Mouse (Mus musculus) liver, postnatal 0 days (tissue): ENCODE data around the gene Dnmt1. TPM values are rescaled to one million over a fixed set of nuclear protein-coding genes. Genes with fewer than 3 reads are reported as not detected.

Experiments used
- ATAC-seq: fragments of 200-750 bp; cut with Nextera tagmentation; 2 replicates; pipeline ENCODE4 v1.8.0; 2017; ENCODE audit warnings: mild to moderate bottlenecking, moderate library complexity
- DNase-seq: peaks from one replicate; pipeline ENCODE4 v3.0.0-alpha.2; 2016
- H3K27ac ChIP-seq: fragments of 300-500 bp; sonication (generic); 2 replicates; pipeline ENCODE4 v1.5.1; 2014; ENCODE audit warnings: antibody characterized with exemption, moderate library complexity, mild to moderate bottlenecking, low read depth
- H3K27me3 ChIP-seq: fragments of 300-500 bp; sonication (generic); 2 replicates; pipeline ENCODE4 v1.6.1; 2014; ENCODE audit warnings: low read length, control low read depth, mixed read lengths; ENCODE audit not compliant: insufficient read depth
- H3K36me3 ChIP-seq: fragments of 300-500 bp; sonication (generic); replicated peaks from 2 replicates; pipeline ENCODE4 v1.6.1; 2014; ENCODE audit warnings: mild to moderate bottlenecking, control low read depth, low read length, moderate library complexity, mixed read lengths; ENCODE audit not compliant: insufficient read depth
- H3K4me1 ChIP-seq: fragments of 300-500 bp; sonication (generic); 2 replicates; pipeline ENCODE4 v1.6.1; 2014; ENCODE audit warnings: antibody characterized with exemption, mild to moderate bottlenecking, control low read depth; ENCODE audit not compliant: insufficient read depth
- H3K4me2 ChIP-seq: fragments of 300-500 bp; sonication (generic); 2 replicates; pipeline ENCODE4 v1.6.1; 2014; ENCODE audit warnings: low read depth, mild to moderate bottlenecking, low read length, moderate library complexity, mixed read lengths
- H3K4me3 ChIP-seq: fragments of 300-500 bp; sonication (generic); 2 replicates; pipeline ENCODE4 v1.5.1; 2014; ENCODE audit warnings: low read depth, low read length
- H3K9ac ChIP-seq: fragments of 300-500 bp; sonication (generic); replicated peaks from 2 replicates; pipeline ENCODE4 v1.6.1; 2014; ENCODE audit warnings: mild to moderate bottlenecking, moderate library complexity
- H3K9me3 ChIP-seq: fragments of 300-500 bp; sonication (generic); 2 replicates; pipeline ENCODE4 v1.6.1; 2016; ENCODE audit warnings: mild to moderate bottlenecking, control low read depth, low read length, mixed read lengths
- CTCF ChIP-seq: sonication (generic); IDR thresholded peaks from 2 replicates; pipeline ENCODE4 v1.5.1; 2016; ENCODE audit warnings: antibody characterized with exemption, low read depth
- EP300 ChIP-seq: IDR thresholded peaks from 2 replicates; pipeline ENCODE4 v1.6.1; 2016; ENCODE audit warnings: antibody characterized with exemption, low read depth, mild to moderate bottlenecking
- WGBS: fragments of 180-500 bp; shearing (Covaris S2); extraction: QIAGEN DNeasy Blood & Tissue Kit; methylation state at CpG from one replicate; pipeline ENCODE4 v1.1.7; 2014; ENCODE audit not compliant: insufficient replicate concordance; 5-methylcytosine and 5-hydroxymethylcytosine counted together
- polyA plus RNA-seq: library from polyadenylated mRNA; unstranded; fragments of >200 nt; fragmentation: Nextera tagmentation; extraction: Ambion mirVana; gene quantifications from 2 replicates; pipeline ENCODE4 v1.2.1, GENCODE M21; 2015

The Dnmt1 gene
- polyA plus RNA-seq, 1 experiment from 2014 or later, result 24.5 TPM

DNA sequence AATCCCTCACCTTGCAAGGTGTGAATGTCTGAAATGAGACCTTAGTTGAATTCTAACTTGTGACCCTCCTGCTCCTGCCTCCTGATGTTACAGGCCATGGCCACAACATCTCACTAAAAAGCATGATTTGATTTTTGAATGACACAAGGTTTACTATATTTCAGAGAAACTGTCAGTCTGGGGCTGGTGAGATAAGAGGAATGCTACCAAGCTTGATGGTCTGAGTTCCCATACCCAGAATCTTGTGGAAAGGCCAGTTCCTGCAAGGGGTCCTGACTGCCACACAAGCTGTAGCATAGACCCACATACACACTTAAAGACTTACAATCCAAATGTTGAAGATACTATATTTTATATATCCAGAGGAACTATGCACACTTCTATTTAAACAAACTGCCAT, 9.3 kb downstream of the Dnmt1 start:
- ATAC-seq (no peak), DNase-seq (no peak)
- Histone ChIP-seq H3K27ac (no peak overlapping the region), H3K36me3 (peaks cover 3% of the 10 kb centered on the region; the same call in 1 of the 2 replicates), H3K4me1 (peaks cover 14% of the 10 kb centered on the region), H3K9me3 (no peaks in the 10 kb centered on the region), H3K4me2 (peak overlapping the region; percentile 96), H3K9ac (peak overlapping the region; percentile 91), H3K27me3 (no peaks in the 10 kb centered on the region), H3K4me3 (no peak overlapping the region)
- TF ChIP-seq CTCF (no peak), EP300 (no peak)

DNA sequence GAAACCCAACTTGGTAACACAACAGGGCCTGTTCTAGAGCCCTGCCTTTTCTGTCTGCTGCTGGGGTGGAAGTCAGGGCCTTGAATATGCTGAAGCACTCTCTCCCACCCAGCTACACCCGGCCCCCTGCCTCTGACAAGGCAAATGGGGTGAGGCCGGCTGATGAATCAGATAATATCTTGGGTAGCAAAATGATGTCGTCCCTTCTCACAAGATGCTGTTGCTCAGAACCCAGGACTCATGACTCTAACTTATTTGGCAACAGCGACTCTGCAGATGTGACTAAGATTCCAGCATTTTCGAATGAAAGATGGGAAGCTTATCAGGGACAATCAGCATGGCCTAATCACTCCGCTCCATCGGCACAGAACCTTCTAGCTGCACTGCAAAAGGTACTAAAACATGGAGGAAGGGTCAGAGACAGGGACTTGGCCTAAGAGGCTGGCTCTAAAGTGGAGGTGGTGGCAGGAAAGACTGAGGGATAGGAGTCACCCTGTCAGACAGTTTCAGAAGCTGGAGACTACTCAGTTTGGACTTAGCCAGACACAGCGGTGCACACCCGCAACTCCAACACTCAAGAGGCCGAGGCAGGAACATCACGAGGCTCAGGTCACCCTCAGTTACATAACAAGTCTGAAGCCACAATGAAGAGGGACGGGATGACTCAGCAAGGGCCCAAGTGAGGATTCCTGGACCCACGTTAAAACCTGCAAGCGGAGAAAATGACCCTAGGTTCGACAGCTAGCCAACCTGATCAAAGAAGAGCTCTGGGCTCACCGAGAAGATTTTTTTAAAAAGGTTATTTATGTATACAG, 13.4 kb downstream of the Dnmt1 start:
- Histone ChIP-seq H3K9me3 (no peaks in the 10 kb centered on the region), H3K4me3 (no peak overlapping the region), H3K4me2 (peak overlapping the region; percentile 23; the same call in 1 of the 2 replicates), H3K36me3 (peaks cover 10% of the 10 kb centered on the region), H3K9ac (no peak overlapping the region), H3K27me3 (no peaks in the 10 kb centered on the region), H3K4me1 (peaks cover 14% of the 10 kb centered on the region), H3K27ac (peak overlapping the region; percentile 34; the same call in 1 of the 2 replicates)
- DNase-seq, result no peak
- WGBS, result 62% methylated on average over 16 of the region's 16 CpGs
- no peak for ATAC-seq
- TF ChIP-seq EP300 (no peak), CTCF (no peak)

DNA sequence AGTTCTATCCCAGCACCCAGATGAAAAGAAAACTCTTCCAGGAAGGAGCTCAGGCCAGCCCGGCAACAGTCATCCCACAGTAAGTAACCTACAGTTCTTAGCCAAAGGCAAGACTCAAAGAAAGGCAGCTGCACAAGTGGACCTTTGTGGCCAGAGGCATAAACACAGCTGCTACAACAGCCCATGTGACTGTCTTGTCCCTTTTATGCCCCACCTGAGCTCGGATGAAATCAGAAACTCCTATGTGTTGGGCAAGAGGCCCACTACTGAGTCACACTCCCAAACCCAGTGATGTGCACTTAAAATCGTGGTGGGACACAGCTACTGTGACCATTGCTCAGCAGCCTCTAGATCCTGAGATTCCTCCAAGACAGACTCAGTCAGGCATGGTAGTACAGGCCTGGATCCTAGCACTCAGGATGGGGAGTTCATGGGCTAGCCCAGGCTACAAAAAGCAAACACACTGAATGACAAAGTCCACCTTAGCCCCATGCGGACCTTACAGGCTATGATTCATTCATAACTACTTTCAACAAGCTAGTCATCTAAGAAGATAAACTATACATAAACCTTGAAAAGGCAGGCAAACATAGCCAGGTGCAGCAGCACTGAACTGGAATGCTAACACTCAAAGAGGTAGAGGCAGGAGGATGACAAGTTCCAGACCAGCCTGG, 14.9 kb downstream of the Dnmt1 start:
- ATAC-seq, result no peak
- Histone ChIP-seq H3K4me2 (no peak overlapping the region), H3K4me1 (peaks cover 8% of the 10 kb centered on the region), H3K9me3 (no peaks in the 10 kb centered on the region), H3K27ac (no peak overlapping the region), H3K36me3 (peaks cover 25% of the 10 kb centered on the region), H3K27me3 (no peaks in the 10 kb centered on the region), H3K4me3 (no peak overlapping the region), H3K9ac (no peak overlapping the region)
- WGBS, result 64% methylated on average over 4 of the region's 4 CpGs
- TF ChIP-seq EP300 (no peak), CTCF (no peak)
- DNase-seq, result no peak

DNA sequence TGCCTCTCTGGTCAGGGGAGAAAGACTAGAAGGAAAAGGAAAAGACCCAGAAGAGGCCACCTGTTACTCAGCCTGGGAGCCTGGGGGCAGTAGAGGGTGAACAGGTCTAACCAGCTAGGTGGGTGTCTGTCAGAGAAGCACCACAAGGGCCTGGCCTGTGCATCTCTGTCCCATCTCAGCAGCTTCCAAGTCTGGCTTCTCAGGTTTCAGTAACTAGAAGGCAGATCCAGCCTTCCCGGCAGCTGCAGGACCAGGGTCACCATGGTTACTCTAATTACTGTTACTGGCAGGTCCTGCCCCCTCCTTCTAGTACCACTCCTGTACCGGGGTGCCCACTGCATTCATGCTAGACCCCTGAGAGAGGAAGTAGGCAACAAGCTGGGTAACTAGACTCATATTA, 15.8 kb downstream of the Dnmt1 start:
- DNase-seq (no peak), ATAC-seq (no peak)
- 67% methylated on average over 2 of the region's 2 CpGs for WGBS
- TF ChIP-seq CTCF (no peak), EP300 (no peak)
- no peak overlapping the region for H3K4me2 ChIP-seq
- H3K4me1 ChIP-seq, result peaks cover 8% of the 10 kb centered on the region
- H3K27ac ChIP-seq, result no peak overlapping the region
- H3K36me3 ChIP-seq, result peaks cover 34% of the 10 kb centered on the region
- H3K27me3 ChIP-seq, result no peaks in the 10 kb centered on the region
- H3K9me3 ChIP-seq, result no peaks in the 10 kb centered on the region
- no peak overlapping the region for H3K9ac ChIP-seq
- H3K4me3 ChIP-seq, result no peak overlapping the region

DNA sequence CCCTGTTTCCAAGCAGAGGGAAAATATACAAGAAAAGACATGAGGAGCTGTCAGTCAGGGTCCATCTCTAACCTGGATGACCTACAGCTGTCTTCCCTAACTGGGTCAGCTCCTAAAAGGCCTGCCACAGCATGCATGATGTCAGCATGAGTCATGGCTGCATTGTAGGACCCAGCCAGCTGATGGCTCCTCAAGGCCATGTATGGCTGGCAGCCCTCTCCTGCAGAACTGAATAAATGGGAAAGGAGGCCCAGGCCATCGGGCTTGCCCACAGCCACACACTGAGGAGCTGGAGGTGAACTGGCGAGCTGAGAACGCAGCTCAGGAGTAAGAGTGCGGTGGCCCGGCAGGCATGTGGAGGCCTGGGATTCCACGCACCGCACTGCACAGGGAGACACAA, 16.3 kb downstream of the Dnmt1 start:
- no peak overlapping the region for H3K27ac ChIP-seq
- H3K9ac ChIP-seq, result no peak overlapping the region
- WGBS, result 90% methylated on average over 7 of the region's 7 CpGs
- H3K9me3 ChIP-seq, result no peaks in the 10 kb centered on the region
- no peak for DNase-seq
- H3K27me3 ChIP-seq, result no peaks in the 10 kb centered on the region
- peaks cover 8% of the 10 kb centered on the region for H3K4me1 ChIP-seq
- ATAC-seq, result no peak
- no peak overlapping the region for H3K4me2 ChIP-seq
- TF ChIP-seq CTCF (no peak), EP300 (no peak)
- peaks cover 39% of the 10 kb centered on the region for H3K36me3 ChIP-seq
- no peak overlapping the region for H3K4me3 ChIP-seq

DNA sequence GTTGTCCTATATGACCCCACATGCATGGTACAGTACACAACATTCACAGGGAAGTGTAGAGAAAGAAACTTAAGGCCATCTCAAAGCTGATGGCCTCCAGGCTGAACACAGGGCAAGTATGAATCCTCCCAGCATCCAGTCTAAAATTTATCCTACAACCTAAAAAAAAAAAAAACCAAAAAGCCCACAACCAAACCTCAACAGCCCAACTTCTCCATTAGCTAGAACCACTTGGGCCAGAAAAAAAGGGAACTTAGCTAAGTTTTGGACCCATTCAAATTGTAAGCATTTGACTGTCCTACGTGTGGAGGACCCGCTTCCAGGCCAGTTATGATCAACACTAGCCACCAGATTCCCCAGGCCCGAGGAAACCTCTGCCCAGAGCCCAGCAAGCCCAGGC, 36.4 kb downstream of the Dnmt1 start:
- no peak overlapping the region for H3K27ac ChIP-seq
- H3K4me1 ChIP-seq, result no peaks in the 10 kb centered on the region
- H3K36me3 ChIP-seq, result peaks cover 93% of the 10 kb centered on the region
- no peaks in the 10 kb centered on the region for H3K27me3 ChIP-seq
- no peak overlapping the region for H3K4me2 ChIP-seq
- no peak overlapping the region for H3K4me3 ChIP-seq
- no peak overlapping the region for H3K9ac ChIP-seq
- ATAC-seq (no peak), DNase-seq (no peak)
- no peak for TF ChIP-seq CTCF
- TF ChIP-seq EP300, result no peak
- WGBS, result 80% methylated on average over 3 of the region's 3 CpGs
- H3K9me3 ChIP-seq, result no peaks in the 10 kb centered on the region
